Mouse (Mus musculus) skeletal muscle tissue, adult 2 months (tissue): ENCODE data around the gene Slc44a2.

ENCODE experiments used
- DNase-seq: peaks from one replicate; pipeline ENCODE4 v3.0.0-alpha.2; 2012; ENCODE audit warnings: low read depth, low spot score

Slc44a2 gene

DNA sequence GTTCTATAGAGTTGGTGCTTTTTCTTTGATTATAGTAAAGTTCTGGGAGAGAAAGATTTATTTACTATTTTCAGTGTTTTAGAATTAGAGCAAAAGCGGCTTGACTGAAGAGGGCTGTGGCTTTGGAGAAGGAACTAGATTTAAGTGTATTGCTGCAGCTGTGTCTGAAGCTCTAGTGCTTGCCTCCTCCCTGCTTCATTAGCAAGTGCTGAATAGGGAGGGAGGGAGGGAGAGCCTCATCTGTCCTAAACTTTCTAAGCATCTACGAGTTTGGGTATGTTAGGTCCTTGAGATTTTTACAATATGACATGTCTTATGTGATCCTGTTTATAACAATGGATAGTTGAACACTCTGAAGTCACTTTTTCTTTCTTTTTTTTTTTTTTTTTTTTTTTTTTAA lies 50.4 kb downstream of the Slc44a2 start:
- DNase-seq: no peak

- DNase-seq: no peak
Measured at GRCm38 (mm10) chr9:21372508-21372907, 52.0 kb downstream of the Slc44a2 start.

DNA sequence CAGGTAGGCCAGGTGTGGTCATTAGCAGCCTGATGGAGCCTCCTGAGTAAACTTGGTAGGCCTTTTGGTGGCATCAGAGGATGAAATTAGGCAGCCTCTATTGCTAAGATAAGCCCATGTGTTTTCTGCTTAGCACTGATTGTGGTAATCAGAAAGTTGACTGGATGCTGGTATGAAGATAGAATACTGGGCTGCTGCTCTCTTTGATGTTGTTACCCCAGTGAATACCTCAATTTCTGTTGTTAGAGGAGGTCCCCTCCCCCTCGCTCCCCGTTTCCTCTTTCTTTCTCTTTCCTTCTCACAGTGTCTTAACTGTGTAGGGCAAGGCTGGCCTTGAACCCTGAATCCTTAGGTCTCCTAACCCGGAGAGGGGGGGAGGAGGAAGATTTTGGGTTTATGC lies 58.7 kb downstream of the Slc44a2 start:
- no peak for DNase-seq

GRCm38 (mm10) chr9:21380868-21381267 lies 60.4 kb downstream of the Slc44a2 start:
- DNase-seq: no peak

GRCm38 (mm10) chr9:21383966-21384365 lies 63.5 kb downstream of the Slc44a2 start:
- no peak for DNase-seq

DNA sequence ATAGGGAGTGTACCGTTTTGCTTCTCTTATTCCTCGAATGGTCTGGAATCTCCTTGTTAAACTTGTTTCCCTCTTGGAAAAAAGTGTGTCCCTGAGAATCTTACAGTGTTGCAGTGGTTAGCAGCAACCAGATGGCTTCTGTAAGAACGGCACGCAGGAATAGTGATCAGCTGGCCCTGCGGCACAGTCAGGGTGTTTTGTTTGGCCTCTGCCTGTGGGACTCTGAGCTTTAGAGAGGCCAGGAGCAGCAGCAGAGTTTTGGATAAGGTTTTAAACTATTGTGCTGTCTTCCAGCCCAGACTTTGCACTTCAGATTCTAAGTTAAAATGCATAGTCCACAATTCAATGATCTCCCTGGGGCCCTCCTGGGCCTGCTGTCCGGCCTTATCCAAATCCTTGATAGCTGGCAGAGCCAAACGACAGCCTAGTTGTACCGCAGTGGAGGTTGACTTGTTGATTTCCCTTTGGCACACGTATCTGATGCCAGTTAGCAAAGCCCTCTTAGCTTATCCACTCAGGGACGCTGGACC lies 72.2 kb downstream of the Slc44a2 start:
- DNase-seq: no peak

GRCm38 (mm10) chr9:21395692-21396091 lies 75.2 kb downstream of the Slc44a2 start:
- no peak for DNase-seq

DNA sequence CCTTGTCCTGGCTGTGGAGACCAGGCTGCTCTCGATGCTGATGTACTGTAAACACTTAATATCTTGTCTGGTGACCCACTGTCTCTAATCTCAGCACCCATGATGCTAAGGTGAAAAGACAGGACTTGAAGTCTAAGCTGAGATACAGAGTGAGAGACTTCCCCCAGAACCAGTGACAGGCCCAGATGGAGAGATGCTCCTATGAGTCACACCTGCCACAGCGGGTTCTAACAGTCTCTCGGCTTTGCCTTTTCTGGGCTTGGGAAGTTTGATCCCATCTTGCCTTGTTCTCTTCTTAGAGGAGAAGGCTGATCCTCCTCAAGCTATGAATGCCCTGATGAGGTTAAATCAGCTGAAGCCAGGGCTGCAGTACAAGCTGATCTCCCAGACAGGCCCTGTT lies 76.7 kb downstream of the Slc44a2 start:
- no peak for DNase-seq

DNA sequence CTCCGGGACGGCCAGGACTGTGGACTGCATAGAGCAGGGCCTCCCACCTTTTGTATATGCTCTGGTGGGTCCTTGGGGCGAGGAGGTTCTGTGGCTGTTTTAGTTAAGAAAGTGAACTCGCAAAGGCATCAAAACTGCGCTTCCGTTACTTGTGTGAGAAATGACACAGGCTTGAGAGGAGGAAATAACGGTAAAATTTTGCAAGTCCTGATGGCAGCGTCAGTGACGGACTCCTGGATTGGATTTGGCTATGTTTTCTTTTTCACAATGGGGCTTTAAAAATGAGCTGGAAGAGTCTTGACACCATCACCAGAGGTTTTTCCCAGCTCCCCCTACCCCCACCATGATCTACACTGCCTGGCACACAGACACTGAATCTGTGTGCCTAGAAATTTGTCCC lies 80.5 kb downstream of the Slc44a2 start:
- DNase-seq: no peak

GRCm38 (mm10) chr9:21402764-21403253 lies 82.3 kb downstream of the Slc44a2 start:
- no peak for DNase-seq

GRCm38 (mm10) chr9:21403745-21404144 lies 83.2 kb downstream of the Slc44a2 start:
- DNase-seq: no peak
